Mouse (Mus musculus) embryonic facial prominence, embryonic 14.5 days (tissue): ENCODE data around the gene Drd1. TPM values are rescaled to one million over a fixed set of nuclear protein-coding genes. Genes with fewer than 3 reads are reported as not detected.
A peak's percentile ranks its signal among the peaks of the same experiment; 100 is the strongest.

ENCODE experiments used
- ATAC-seq: fragments of 200-750 bp; cut with Nextera tagmentation; 2 replicates; pipeline ENCODE4 v1.8.0; 2017; ENCODE audit warnings: low read depth, moderate number of reproducible peaks, moderate TSS enrichment
- DNase-seq: peaks from one replicate; pipeline ENCODE4 v3.0.0-alpha.2; 2015; ENCODE audit warnings: low spot score
- H3K27ac ChIP-seq: fragments of 300-500 bp; sonication (generic); replicated peaks from 2 replicates; pipeline ENCODE4 v1.5.1; 2014; ENCODE audit warnings: low read depth, mild to moderate bottlenecking, low read length, moderate library complexity
- H3K27me3 ChIP-seq: fragments of 300-500 bp; sonication (generic); replicated peaks from 2 replicates; pipeline ENCODE4 v1.6.1; 2014; ENCODE audit warnings: low read length; ENCODE audit not compliant: control insufficient read depth, insufficient read depth
- H3K36me3 ChIP-seq: fragments of 300-500 bp; sonication (generic); 2 replicates; pipeline ENCODE4 v1.6.1; 2014; ENCODE audit warnings: low read length, mixed read lengths; ENCODE audit not compliant: control insufficient read depth, insufficient read depth
- H3K4me1 ChIP-seq: fragments of 300-500 bp; sonication (generic); 2 replicates; pipeline ENCODE4 v1.6.1; 2014; ENCODE audit warnings: antibody characterized with exemption, low read length; ENCODE audit not compliant: control insufficient read depth, insufficient read depth
- H3K4me2 ChIP-seq: fragments of 300-500 bp; sonication (generic); 2 replicates; pipeline ENCODE4 v1.6.1; 2014; ENCODE audit warnings: low read depth, mild to moderate bottlenecking, low read length, moderate library complexity, mixed read lengths
- H3K4me3 ChIP-seq: fragments of 300-500 bp; sonication (generic); 2 replicates; pipeline ENCODE4 v1.5.1; 2014; ENCODE audit warnings: low read depth, mild to moderate bottlenecking, low read length
- H3K9ac ChIP-seq: fragments of 300-500 bp; sonication (generic); 2 replicates; pipeline ENCODE4 v1.6.1; 2014; ENCODE audit warnings: low read depth, mild to moderate bottlenecking, low read length, moderate library complexity, mixed read lengths
- H3K9me3 ChIP-seq: fragments of 300-500 bp; sonication (generic); 2 replicates; pipeline ENCODE4 v1.6.1; 2016; ENCODE audit warnings: low read length; ENCODE audit not compliant: control insufficient read depth
- WGBS: fragments of 180-500 bp; shearing (Covaris S2); extraction: QIAGEN DNeasy Blood & Tissue Kit; methylation state at CpG from one replicate; pipeline ENCODE4 v1.1.7; 2014; 5-methylcytosine and 5-hydroxymethylcytosine counted together
- polyA plus RNA-seq: library from polyadenylated mRNA; unstranded; fragments of >200 nt; fragmentation: Nextera tagmentation; extraction: Ambion mirVana; gene quantifications from 2 replicates; pipeline ENCODE4 v1.2.1, GENCODE M21; 2014

The Drd1 gene
- polyA plus RNA-seq, 1 experiment from 2014 or later, result 0.24 TPM

DNA sequence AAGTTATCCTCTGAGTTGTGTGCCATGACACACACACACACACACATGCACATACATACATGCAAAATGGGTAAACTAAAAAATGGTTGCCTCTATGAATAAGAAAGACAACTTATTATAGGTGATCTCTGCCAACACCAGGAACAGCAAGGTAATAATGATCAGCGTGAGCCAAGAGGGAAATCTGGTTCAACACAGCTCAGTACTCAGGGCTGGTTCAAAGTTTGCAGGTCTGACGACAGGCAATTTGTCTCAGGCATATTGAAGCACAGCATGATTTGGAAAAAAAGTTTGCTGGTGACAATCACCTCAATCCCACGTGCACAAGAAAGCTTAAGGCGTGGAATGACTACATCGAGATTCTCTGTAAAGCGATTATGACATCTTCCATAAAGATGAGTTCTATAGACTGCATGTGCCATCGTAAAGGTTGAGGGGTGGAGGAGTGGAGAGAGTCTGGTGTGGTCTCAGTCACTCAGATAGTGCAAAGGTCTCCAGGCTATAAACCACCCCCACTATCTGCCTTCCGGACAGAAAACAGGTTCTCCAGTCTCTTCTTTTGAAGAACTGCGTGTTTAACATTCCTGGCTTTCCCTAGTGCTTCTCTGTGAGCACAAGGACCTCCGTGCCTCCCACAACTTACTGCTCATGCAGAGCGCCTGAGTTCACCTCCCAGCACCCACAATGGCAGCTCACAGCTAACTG, 22.1 kb upstream of the Drd1 start:
- H3K36me3 ChIP-seq, result 0 out of 2 replicates have a peak, but pooled peaks cover 6% of the 10 kb centered on the region
- no peak for DNase-seq
- H3K4me2 ChIP-seq, result no peak overlapping the region
- no peaks in the 10 kb centered on the region for H3K9me3 ChIP-seq
- H3K27me3 ChIP-seq, result no peaks in the 10 kb centered on the region
- no peak overlapping the region for H3K4me3 ChIP-seq
- no peak overlapping the region for H3K9ac ChIP-seq
- ATAC-seq, result no peak
- no peak overlapping the region for H3K27ac ChIP-seq
- H3K4me1 ChIP-seq, result 0 out of 2 replicates have a peak, but pooled peaks cover 9% of the 10 kb centered on the region
- WGBS, result 75% methylated on average over 11 of the region's 11 CpGs

DNA sequence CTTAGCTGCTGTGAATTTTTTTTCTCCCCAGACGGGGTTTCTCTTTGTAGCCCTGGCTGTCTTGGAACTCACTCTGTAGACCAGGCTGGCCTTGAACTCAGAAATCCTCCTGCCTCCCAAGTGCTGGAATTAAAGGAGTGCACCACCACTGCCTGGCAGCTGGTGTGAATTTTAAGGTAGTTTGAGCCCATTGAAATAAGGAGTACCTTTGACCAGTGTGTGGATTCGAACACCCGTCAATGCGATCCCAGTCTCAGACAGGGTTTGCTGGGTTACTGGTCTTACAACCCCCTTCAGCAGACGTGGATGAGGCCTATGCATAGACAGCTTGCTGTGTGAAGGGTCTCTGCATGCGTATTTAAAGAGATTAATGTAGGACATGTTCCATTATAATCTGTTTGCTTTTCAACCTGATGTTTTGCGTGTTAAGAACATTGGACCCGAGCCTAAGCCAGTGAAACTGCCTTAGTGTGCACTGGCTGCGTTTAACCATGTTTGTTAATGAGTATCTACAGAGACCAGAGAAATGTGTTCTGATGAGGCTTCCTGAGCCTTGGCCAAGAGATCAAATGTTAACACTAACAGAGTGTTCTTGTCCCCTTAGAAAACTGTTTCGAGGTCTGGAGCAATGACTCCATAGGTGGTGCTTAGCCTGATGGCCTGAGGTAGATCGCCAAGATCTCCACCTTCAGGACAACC, 21.4 kb upstream of the Drd1 start:
- Histone ChIP-seq H3K9ac (no peak overlapping the region), H3K36me3 (0 out of 2 replicates have a peak, but pooled peaks cover 6% of the 10 kb centered on the region), H3K27me3 (no peaks in the 10 kb centered on the region), H3K4me3 (no peak overlapping the region), H3K4me2 (no peak overlapping the region), H3K4me1 (0 out of 2 replicates have a peak, but pooled peaks cover 13% of the 10 kb centered on the region), H3K27ac (no peak overlapping the region), H3K9me3 (no peaks in the 10 kb centered on the region)
- DNase-seq, result no peak
- ATAC-seq, result no peak
- WGBS, result 88% methylated on average over 11 of the region's 11 CpGs

DNA sequence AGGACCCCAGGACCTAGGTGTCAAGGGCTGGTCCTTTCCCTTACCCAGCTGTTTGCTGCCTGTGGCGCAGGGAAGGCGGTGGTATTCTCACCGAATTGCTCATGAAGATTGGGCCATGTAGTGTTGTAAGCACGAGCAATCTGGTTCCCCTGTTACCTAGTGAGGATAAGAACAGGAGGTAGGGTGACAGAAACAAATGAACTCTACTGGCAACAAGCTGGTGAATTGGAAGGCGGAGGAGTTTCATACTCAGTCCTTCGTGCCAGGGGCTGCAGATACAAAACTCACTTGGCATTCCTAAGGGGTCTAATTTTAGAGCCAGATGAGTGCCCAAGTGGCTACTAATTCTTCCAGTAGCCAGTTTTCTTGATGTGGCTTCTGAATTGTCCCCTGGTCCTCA, 20.5 kb upstream of the Drd1 start:
- Histone ChIP-seq H3K4me2 (no peak overlapping the region), H3K9ac (no peak overlapping the region), H3K36me3 (0 out of 2 replicates have a peak, but pooled peaks cover 6% of the 10 kb centered on the region), H3K27ac (no peak overlapping the region), H3K4me1 (0 out of 2 replicates have a peak, but pooled peaks cover 13% of the 10 kb centered on the region), H3K9me3 (no peaks in the 10 kb centered on the region), H3K27me3 (no peaks in the 10 kb centered on the region), H3K4me3 (no peak overlapping the region)
- whole genome bisulfite sequencing, result 92% methylated on average over 6 of the region's 6 CpGs
- DNase-seq (no peak), ATAC-seq (no peak)

DNA sequence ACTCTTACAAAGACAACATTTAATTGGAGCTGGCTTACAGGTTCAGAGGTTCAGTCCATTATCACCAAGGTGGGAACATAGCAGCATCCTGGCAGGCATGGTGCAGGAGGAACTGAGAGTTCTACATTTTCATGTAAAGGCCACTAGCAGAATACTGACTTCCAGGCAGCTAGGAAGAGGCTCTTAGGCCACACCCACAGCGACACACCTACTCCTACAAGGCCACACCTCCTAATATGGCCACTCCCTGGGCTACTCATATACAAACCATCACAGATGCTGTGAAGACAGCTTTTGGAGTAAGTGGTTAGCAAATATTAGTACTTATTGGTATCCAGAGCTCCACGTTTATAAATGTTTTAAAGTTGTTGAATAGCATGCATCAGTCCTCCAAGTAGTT, 19.9 kb upstream of the Drd1 start:
- 0 out of 2 replicates have a peak, but pooled peaks cover 13% of the 10 kb centered on the region for H3K4me1 ChIP-seq
- H3K9me3 ChIP-seq, result no peaks in the 10 kb centered on the region
- WGBS, result 100% methylated on average over 2 of the region's 2 CpGs

DNA sequence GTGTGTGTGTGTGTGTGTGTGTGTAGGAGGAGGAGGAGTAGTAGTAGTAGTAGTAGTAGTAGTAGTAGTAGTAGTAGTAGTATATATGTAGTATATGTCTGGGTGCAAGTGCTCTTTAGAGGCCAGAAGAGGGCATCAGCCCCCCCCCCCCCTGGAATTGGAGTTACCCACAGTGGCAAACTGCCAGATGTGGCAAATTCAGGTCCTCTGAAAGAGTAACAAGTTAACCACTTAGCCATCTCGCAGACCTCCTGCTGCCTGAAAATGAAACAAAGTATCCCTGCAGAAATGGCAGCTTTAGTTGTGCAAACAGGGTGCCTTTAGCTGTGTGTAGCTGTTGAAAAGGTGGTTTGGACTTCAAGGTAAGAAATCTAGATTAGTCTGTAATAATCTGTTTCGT, 18.0 kb upstream of the Drd1 start:
- Histone ChIP-seq H3K4me1 (0 out of 2 replicates have a peak, but pooled peaks cover 10% of the 10 kb centered on the region), H3K9ac (no peak overlapping the region), H3K36me3 (0 out of 2 replicates have a peak, but pooled peaks cover 6% of the 10 kb centered on the region), H3K27me3 (no peaks in the 10 kb centered on the region), H3K4me3 (no peak overlapping the region), H3K9me3 (no peaks in the 10 kb centered on the region), H3K27ac (no peak overlapping the region), H3K4me2 (peak overlapping the region; percentile 83)
- ATAC-seq (no peak), DNase-seq (no peak)
- 65% methylated on average over 2 of the region's 2 CpGs for WGBS

More for the DNA sequence above, 19.9 kb upstream of the Drd1 start:
- ATAC-seq (no peak), DNase-seq (no peak)
- Histone ChIP-seq H3K4me3 (no peak overlapping the region), H3K27me3 (no peaks in the 10 kb centered on the region), H3K4me2 (no peak overlapping the region), H3K27ac (no peak overlapping the region), H3K36me3 (0 out of 2 replicates have a peak, but pooled peaks cover 6% of the 10 kb centered on the region), H3K9ac (no peak overlapping the region)

DNA sequence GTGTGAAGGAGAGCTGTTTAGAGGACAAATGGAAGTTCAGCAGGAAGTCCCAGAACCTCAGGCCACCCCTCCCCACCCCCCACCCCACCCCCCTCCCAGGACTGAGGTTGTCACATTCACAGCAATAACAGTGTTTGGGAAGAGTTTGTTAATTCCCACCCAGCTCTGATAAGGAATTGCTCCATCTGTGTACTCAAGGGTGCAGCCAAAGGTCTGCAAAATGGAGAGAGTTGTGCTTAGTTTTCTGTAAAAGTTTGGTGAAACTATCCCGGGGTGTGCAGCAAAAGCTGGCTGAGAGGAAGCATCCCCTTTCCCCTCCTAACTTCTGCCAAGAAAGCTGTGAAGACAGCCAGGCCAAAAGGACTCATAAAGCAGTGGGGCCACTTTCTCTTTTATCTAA, 17.6 kb upstream of the Drd1 start:
- Histone ChIP-seq H3K36me3 (0 out of 2 replicates have a peak, but pooled peaks cover 6% of the 10 kb centered on the region), H3K4me2 (peak overlapping the region; percentile 83), H3K27ac (no peak overlapping the region), H3K4me1 (0 out of 2 replicates have a peak, but pooled peaks cover 10% of the 10 kb centered on the region), H3K9me3 (no peaks in the 10 kb centered on the region), H3K4me3 (peak overlapping the region; percentile 75), H3K9ac (no peak overlapping the region), H3K27me3 (no peaks in the 10 kb centered on the region)
- WGBS, result 53% methylated on average over 1 of the region's 1 CpGs
- DNase-seq (peak; percentile 38), ATAC-seq (no peak)

DNA sequence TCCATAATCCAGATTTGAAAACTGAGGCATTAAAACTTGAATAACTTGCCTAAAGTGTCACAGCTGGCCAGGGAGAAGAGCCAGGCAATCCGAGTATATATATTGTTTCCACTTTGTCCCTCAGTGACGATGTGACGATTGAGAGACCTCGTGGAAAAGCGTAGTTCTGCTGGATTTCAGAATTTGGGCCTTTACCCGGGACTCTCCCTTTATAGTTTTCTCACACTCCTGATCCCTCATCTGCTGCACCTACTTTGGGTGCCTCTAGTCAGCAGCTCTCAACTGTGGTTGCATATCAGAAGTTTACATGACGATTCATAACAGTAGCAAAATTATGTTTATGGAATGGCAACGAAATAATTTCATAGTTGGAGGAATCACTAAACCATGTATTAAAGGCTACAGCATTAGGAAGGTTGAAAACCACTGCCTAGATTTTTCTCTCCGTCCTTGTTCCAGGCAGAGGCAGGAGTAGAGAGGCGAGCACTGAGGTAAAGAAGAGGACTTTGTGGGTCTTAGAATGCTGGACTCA, 17.1 kb upstream of the Drd1 start:
- 0 out of 2 replicates have a peak, but pooled peaks cover 10% of the 10 kb centered on the region for H3K4me1 ChIP-seq
- ATAC-seq (no peak), DNase-seq (no peak)
- no peaks in the 10 kb centered on the region for H3K27me3 ChIP-seq
- no peak overlapping the region for H3K27ac ChIP-seq
- H3K36me3 ChIP-seq, result 0 out of 2 replicates have a peak, but pooled peaks cover 6% of the 10 kb centered on the region
- H3K9me3 ChIP-seq, result no peaks in the 10 kb centered on the region
- H3K4me3 ChIP-seq, result peak overlapping the region; percentile 75
- WGBS, result 29% methylated on average over 10 of the region's 10 CpGs
- peak overlapping the region; percentile 84 for H3K9ac ChIP-seq
- peak overlapping the region; percentile 83 for H3K4me2 ChIP-seq

DNA sequence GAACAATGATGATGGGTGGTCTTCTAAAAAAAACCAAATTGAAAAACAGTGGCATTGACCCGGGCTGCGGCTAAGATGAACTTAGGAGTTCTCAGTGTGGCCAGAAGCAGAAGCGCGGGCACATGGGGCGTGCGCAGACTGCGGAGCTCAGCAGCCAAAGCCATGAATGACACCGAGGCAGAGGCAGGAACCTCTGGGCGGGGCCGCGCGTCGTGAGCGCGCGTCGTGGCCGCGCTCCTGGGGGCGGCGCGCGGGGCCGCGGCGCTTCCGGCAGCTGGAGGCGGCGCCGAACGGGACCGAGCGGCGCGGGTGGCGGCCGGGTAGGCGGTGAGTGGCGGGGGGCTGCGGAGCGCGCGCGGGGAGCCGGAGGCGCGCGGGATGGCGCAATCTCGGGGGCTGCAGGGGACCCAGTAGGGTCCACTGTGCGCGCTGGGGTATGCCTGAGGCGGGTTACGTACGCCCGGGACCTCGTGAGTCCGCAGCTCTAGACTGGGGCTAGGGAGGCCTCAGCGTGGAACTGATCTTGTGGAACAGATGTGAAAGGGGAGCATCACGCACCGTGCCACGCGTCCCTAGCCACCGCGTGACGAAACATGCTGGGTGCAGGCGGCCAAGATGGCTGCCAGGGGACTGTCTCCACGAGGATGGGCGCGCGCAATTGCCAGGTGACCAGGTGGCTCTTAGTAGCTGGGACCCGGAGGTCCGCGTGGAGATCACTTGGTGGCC, 16.3 kb upstream of the Drd1 start, which contains the start of gene Sfxn1:
Gene Sfxn1 (plus strand): TSS at position 264 of the 726 bp plus-strand sequence.
- peak; percentile 85 for ATAC-seq
- H3K27ac ChIP-seq, result peak within 1 kb of the TSS; percentile 40; the same call in 1 of the 2 replicates
- WGBS, result 2% methylated on average over 37 of the region's 74 CpGs

More for the DNA sequence above, 16.3 kb upstream of the Drd1 start, which contains the start of gene Sfxn1:
- H3K4me1 ChIP-seq, result 0 out of 2 replicates have a peak, but pooled peaks cover 10% of the 10 kb centered on the region
- peak within 1 kb of the TSS; percentile 75 for H3K4me3 ChIP-seq
- no peaks in the 10 kb centered on the region for H3K27me3 ChIP-seq
- H3K4me2 ChIP-seq, result peak within 1 kb of the TSS; percentile 83
- peak within 1 kb of the TSS; percentile 84 for H3K9ac ChIP-seq
- DNase-seq, result peak; percentile 82
- H3K9me3 ChIP-seq, result no peaks in the 10 kb centered on the region
- 0 out of 2 replicates have a peak, but pooled peaks cover 6% of the 10 kb centered on the region for H3K36me3 ChIP-seq
